Mouse (Mus musculus) left cerebral cortex, adult 2 months (tissue): Measurements from ENCODE around the gene Lnx2. TPM values are rescaled to one million over a fixed set of nuclear protein-coding genes. Genes with fewer than 3 reads are reported as not detected.

Source experiments
- DNase-seq, 2 experiments: peaks; one replicate each; pipeline ENCODE4 v3.0.0; 2021 to 2022; ENCODE audit warnings: low spot score in 2 of 2, mixed read lengths in 1 of 2; ENCODE audit errors: extremely low spot score in 1 of 2
- H3K27ac ChIP-seq: fragments of 200-600 bp; 2 replicates; pipeline ENCODE4 v1.8.1; 2022
- H3K4me3 ChIP-seq: fragments of 200-600 bp; 2 replicates; pipeline ENCODE4 v1.8.1; 2022
- CTCF ChIP-seq: fragments of 200-600 bp; IDR thresholded peaks from 2 replicates; pipeline ENCODE4 v1.8.1; 2022; ENCODE audit warnings: antibody characterized with exemption, mild to moderate bottlenecking, moderate library complexity
- intact Hi-C: fragments of 180-260 bp; cut with DNase I; formaldehyde crosslinking; loops from one replicate; pipeline ENCODE4 v1.15.1; 2025
- total RNA-seq, 2 experiments: library from RNA; stranded (reverse); gene quantifications; 2 replicates each; pipeline ENCODE4 v1.2.3; 2021

Gene Lnx2
- total RNA-seq, 2 experiments from 2014 or later, result 5.8 to 6.3 TPM

DNA sequence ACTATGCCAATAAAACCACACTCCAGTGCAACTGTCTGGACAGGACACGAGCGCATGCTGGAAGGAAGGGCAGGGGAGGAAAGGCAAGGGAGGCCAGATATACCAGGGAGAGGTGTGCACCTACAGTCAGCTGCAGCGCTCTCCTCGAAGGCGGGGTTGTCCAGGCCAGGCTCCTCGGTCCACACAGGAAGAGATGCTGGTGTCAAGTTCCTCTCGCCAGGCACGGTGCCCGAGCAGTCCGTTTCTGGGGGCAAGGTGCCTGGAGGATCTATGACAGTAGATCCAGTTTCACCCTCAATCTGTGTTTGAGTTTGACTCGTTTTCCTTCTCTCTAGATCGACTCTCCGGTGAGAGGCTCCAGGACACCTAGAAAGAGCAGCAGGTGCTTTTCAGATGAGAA, 43.2 kb downstream of the Lnx2 start:
- H3K27ac ChIP-seq, result no peak overlapping the region
- intact Hi-C loops, result no loop called here
- H3K4me3 ChIP-seq, result no peak overlapping the region
- no peak for DNase-seq
- no peak for TF ChIP-seq CTCF

DNA sequence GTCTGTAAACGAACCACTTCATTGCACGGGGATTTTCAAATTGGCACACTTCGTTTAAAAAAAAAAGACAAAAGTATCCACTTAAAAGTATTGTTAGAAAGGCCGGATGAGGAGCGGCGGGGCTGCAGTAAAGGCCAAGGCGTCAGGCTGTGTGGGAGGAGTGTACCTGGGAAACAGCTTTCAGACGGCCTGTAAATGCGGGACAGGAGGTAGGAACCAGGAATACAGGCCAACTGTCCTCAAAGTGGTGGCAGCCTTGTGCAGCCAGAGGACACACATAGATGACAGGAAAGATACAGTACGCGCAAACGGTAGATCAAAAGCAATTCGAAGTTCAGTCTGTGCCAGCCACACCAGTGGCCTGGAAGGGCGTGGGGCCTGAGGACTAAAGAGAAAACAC, 45.1 kb downstream of the Lnx2 start:
- intact Hi-C loops, result no loop called here
- Histone ChIP-seq H3K27ac (peak overlapping the region; percentile 57; the same call in 1 of the 2 replicates), H3K4me3 (no peak overlapping the region)
- no peak for DNase-seq
- TF ChIP-seq CTCF, result no peak

DNA sequence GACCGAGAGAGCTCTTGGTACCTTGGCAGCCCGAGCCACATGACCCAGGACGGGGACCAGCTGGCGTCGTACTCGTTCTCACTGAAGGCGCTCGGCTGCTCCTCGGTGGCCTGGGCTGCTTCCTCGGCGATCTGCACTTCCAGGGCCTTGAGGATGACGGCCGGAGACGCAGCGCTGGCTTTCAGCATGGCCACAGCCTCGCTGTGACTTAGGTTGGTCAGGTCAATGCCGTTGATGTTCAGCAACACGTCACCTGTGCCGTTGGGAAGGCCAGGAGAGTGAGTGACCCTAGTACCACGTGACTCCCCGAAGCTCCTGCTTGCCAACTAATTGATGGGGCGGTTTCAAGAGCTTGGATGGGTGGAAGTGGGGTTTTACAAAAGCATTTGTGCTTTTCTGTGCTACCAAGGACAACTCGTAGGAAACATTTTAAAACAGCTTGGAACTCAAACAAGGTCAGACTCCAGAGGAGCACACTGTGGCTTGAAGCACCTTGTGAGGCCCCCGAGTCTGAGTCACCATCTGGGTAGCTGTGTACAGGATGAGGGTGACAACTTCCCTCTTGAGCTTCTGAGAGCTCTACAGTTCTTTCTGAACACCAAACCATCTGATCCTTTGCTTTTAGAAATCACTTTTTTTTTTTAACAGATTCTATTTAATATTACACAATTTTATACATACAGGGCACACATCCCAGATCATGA, 51.9 kb downstream of the Lnx2 start:
- H3K27ac ChIP-seq, result no peak overlapping the region; the same call in 1 of the 2 replicates
- no peak for DNase-seq
- TF ChIP-seq CTCF, result no peak
- intact Hi-C loops, result no loop called here
- no peak overlapping the region for H3K4me3 ChIP-seq

DNA sequence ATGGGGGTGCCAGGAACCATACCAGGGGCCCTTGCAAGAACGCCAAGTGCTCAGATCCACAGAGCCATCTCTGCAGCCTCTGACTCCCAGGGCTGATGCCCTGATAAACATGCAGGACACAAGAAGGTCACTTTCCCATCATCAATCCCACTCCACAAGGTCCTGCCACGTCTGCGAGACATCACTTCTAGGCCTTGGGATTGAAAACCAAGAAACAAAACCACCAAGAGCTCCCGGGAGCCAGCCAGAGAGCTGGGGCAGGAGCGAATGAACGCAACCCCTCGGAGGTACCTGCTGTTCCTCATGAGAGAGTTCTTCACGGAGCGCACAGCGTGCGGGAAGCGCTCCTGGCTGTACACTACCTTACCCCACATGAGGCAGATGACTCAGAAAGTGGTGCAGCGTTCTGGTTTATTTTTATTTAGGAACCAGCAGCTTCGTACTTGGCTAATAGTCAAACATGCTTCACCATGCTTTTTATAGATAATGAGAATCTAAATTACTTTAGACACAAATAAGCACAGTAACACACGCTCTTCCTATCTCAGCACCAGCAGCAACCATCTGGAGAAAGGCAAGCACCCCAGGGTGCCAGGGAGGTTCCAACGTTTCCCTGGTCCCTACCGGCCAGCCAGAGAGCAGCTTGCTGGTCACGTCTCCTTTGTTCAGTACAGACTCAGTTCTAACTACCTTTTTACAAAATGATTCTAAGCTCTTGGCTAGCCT, 53.0 kb downstream of the Lnx2 start:
- peak in 1 of 2 experiments; percentile 32 for DNase-seq
- no peak for TF ChIP-seq CTCF
- intact Hi-C loops, result no loop called here
- no peak overlapping the region for H3K4me3 ChIP-seq
- H3K27ac ChIP-seq, result peak overlapping the region; percentile 15; the same call in 1 of the 2 replicates

DNA sequence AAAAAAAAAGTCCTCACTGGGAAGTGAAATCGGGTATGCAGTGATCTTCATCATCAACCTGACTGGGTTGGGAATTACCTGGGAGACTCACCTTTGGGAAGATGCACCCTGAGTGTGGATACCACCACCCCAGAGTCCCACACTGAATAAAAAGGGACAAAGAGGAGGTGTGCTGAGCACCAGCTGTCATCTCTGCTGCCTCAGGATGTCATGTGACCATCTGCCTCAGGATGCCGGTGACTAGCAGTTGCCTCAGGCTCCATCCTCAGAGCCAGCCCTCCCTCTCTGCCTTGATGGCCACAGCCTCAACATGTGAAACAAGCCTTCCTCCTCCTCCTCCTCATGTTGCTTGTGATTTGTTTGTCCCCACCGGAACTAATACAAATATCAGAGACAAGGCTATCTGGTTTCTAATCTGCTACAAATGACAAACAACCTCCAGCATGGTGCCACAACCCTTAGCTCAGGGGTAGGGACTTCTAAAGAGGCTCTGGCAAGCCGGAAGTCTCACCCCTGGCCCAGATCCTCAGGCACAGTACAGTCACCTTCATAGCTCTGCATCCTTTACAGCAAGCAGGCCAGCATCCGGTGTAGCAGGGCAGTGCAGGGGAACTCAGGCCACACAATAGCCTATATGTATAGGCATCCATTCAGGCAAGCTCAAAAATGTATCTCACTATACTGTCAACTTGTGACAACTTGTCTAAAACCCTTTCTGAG, 54.7 kb downstream of the Lnx2 start:
- DNase-seq, result no peak
- intact Hi-C loops, result no loop called here
- H3K4me3 ChIP-seq, result no peak overlapping the region
- H3K27ac ChIP-seq, result no peak overlapping the region
- TF ChIP-seq CTCF, result no peak

DNA sequence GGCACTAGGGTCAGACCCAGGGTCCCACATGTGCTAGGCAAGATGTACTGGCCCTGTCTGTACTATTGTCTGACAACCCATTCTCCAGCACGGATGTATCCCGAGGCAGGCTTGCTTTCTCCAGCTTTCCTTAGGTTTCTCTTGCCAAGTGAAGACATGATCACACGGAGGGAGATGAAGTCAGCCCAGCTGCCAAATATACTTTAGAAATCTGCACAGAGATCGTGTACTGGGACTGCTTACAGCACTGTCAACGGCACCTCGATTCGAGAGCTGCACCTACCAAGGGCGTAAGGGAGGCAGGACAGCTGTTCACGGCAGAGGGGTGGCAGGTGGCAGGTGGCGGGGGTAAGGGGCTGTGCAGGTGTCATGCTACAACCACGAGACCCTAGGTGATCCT, 55.8 kb downstream of the Lnx2 start:
- DNase-seq, result no peak
- intact Hi-C loops, result no loop called here
- Histone ChIP-seq H3K27ac (no peak overlapping the region), H3K4me3 (no peak overlapping the region)
- TF ChIP-seq CTCF, result no peak

DNA sequence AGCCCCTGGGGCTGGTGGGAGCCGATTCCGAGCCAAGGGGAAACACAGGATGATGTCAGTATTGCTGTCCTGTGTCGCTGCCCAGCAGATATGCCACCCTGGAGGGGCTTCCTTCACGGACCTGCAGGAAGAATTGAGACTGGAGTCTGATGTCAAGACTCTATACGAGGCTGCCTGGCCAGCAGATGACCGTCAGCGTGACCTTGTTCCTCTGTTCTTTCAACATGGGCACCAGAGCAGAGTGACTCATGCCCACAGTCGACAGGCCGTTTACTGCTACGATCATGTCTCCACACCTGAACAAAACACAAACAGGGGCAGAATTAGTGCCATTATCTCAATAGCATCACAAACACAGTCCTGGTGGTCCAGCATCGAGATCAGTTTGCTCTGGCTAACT, 57.6 kb downstream of the Lnx2 start:
- intact Hi-C loops, result no loop called here
- H3K4me3 ChIP-seq, result no peak overlapping the region
- no peak for TF ChIP-seq CTCF
- H3K27ac ChIP-seq, result no peak overlapping the region
- no peak for DNase-seq

DNA sequence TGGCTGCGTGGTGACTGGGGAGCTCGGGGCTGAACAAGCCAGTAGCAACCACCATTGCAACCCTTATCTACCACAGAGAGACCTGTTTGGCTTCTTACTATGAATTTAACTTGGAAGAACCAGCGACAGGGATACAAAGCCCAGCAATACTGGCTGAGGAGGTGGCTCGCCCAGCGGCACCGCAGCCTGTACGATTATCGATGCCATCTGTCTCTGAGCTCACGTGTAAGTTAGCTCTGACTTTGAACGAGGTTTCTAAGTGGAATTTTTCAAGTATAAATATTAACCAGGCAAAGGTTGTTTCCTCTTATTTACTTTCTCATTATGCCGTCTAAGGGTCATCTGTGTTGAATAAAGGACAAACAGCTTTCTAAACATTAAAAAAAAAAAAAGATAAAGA, 58.9 kb downstream of the Lnx2 start:
- Histone ChIP-seq H3K27ac (no peak overlapping the region), H3K4me3 (no peak overlapping the region)
- DNase-seq, result no peak
- TF ChIP-seq CTCF, result no peak
- intact Hi-C loops, result no loop called here

DNA sequence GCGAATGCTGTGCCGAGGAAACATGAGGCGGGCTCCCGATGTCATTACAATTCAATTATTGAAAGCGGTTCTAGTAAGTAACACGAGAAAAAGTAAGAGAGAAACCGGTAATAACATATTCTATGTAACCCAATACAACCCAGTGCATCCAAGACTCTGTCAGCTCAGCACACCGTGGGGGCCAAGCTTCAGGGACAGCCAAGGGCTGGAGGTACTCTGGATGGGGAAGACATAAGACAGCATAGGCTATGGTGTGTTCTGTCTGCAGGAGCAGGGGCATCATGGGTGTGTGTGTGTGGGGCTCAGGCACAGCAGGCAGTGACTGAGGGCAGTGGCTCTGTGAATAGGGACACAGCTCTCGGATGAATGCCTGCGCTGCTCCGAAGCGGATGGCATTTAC, 59.8 kb downstream of the Lnx2 start:
- intact Hi-C loops, result no loop called here
- no peak for TF ChIP-seq CTCF
- H3K4me3 ChIP-seq, result no peak overlapping the region
- no peak for DNase-seq
- H3K27ac ChIP-seq, result no peak overlapping the region

DNA sequence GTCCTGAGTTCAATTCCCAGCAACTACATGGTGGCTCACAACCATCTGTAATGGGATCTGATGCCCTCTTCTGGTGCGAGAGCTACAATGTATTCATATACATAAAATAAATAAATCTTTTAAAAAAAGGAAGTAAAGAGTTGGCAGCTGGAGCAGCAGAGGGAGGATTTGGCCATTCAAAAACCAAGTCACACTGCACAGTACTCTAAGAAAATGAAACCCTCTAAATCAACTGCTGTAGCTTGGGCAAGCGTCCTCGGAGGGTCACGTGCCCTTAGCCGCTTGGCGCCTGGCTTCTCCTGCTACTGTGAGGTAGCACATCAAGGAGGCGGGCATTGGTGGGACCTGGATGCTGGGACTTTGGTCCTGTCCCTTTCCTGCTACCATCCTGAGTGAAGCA, 61.2 kb downstream of the Lnx2 start:
- H3K4me3 ChIP-seq, result no peak overlapping the region
- TF ChIP-seq CTCF, result no peak
- intact Hi-C loops, result no loop called here
- H3K27ac ChIP-seq, result no peak overlapping the region
- DNase-seq, result no peak

DNA sequence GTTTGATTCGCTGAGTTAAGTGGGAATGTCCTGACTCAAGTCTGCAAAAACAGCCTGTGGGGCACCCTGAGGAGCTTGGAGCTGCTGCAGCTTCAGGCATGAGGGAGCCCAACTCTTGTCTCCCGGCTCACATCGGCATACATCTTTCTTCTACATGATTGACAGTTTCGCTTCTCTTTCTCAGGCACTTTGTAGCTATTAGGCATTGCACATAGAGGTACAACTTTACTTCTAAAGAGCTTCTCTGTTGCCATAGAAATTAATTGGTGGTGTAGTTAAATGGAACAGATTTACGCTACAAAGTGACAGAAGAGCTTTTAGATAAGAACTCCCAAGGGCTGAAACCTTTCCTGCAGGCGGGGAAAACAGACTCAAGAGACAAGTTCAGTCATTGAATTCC, 62.5 kb downstream of the Lnx2 start:
- Histone ChIP-seq H3K4me3 (no peak overlapping the region), H3K27ac (no peak overlapping the region)
- no peak for TF ChIP-seq CTCF
- intact Hi-C loops, result no loop called here
- DNase-seq, result no peak

DNA sequence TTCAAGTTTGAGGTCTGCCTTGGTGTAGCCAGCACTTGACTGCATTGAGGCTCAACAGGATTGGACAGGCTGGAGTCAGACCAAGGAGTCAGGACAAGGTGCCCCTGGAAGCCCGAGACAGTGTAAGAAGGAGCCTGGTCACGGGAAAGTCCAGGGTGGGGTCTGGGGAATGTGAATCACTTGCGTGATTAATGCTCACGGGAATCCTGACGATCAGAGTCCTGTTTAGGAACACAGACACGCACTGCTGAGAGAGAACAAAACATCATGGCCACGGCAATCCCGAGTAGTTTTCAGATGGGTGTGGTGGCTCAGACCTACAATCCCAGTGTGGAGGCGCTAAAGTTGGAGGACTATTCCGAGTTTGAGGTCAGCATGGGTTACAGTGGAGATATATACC, 65.1 kb downstream of the Lnx2 start:
- no peak overlapping the region for H3K4me3 ChIP-seq
- no peak overlapping the region for H3K27ac ChIP-seq
- TF ChIP-seq CTCF, result no peak
- intact Hi-C loops, result no loop called here
- no peak for DNase-seq
